Mouse (Mus musculus): ENCODE results near the gene Itm2c. TPM values are rescaled to one million over a fixed set of nuclear protein-coding genes. Genes with fewer than 3 reads are reported as not detected.

The Itm2c gene
- polyA plus RNA-seq, 1 experiment: 232 TPM

- H3K27ac ChIP-seq (ENCODE audit: control insufficient read depth, insufficient read depth, low read length): peak overlapping the region; percentile 80
- H3K4me3 ChIP-seq (ENCODE audit: control insufficient read depth, insufficient read depth, low read length): no peak overlapping the region
- 26% methylated on average over 9 of the region's 9 CpGs for WGBS
Observed at GRCm38 (mm10) chr1:85957942-85958619, 64.0 kb downstream of the Itm2c start.

More at GRCm38 (mm10) chr1:85957942-85958619, 64.0 kb downstream of the Itm2c start:
- H3K27me3 ChIP-seq (ENCODE audit: control insufficient read depth, insufficient read depth, low read length): no peaks in the 10 kb centered on the region
- H3K4me1 ChIP-seq (replicated peaks; ENCODE audit: control insufficient read depth, insufficient read depth, low read length): peaks cover 56% of the 10 kb centered on the region
- TF ChIP-seq CTCF (IDR thresholded peaks at IDR 0.05; ENCODE audit: borderline replicate concordance, control insufficient read depth, extremely low read depth, insufficient read depth, low read length, poor library complexity) (no peak), POLR2A (IDR thresholded peaks at IDR 0.05; ENCODE audit: control insufficient read depth, extremely low read depth, insufficient read depth, low read length, poor library complexity) (no peak)
- DNase-seq: peak; percentile 43
- no peaks in the 10 kb centered on the region for H3K36me3 ChIP-seq (ENCODE audit: control insufficient read depth, insufficient read depth, low read length)

Other genes with a start within 250 kb of the Itm2c start
- 60.6 and 68.0 TPM in 2 replicates for gene Sp100, start 244.3 kb upstream of the Itm2c start, polyA plus RNA-seq (2012; rRNA removed)
- gene A630001G21Rik, start 115.6 kb upstream of the Itm2c start, polyA plus RNA-seq (2012; rRNA removed): 17.2 and 19.5 TPM in 2 replicates
- 65.1 and 72.8 TPM in 2 replicates for gene Cab39, start 100.8 kb upstream of the Itm2c start, polyA plus RNA-seq (2012; rRNA removed)
- gene 4933407L21Rik, start 34.2 kb downstream of the Itm2c start, polyA plus RNA-seq (2012; rRNA removed): 1.5 and 2.2 TPM in 2 replicates
- gene Gpr55, start 66.7 kb downstream of the Itm2c start, polyA plus RNA-seq (2012; rRNA removed): 1.5 and 1.8 TPM in 2 replicates
- gene Spata3, start 122.5 kb downstream of the Itm2c start, polyA plus RNA-seq (2012; rRNA removed): 0.49 TPM in 1 of 2 replicates, not detected in the other
- 0.13 and 0.34 TPM in 2 replicates for gene 2810459M11Rik, start 151.6 kb downstream of the Itm2c start, polyA plus RNA-seq (2012; rRNA removed)
- gene Psmd1, start 170.1 kb downstream of the Itm2c start, polyA plus RNA-seq (2012; rRNA removed): 59.7 and 61.2 TPM in 2 replicates
- gene Htr2b, start 217.7 kb downstream of the Itm2c start, polyA plus RNA-seq (2012; rRNA removed): 0.28 TPM in 1 of 2 replicates, not detected in the other
- not detected in 2 replicates for gene Gm21972, start 239.4 kb downstream of the Itm2c start, polyA plus RNA-seq (2012; rRNA removed)

All from thymus, adult 2 months (tissue).